Mouse (Mus musculus) cerebellum, postnatal 10 days (tissue): ENCODE results near the gene Apela.
"Not testable (repeated sequence)": the region's sequence is repeated elsewhere in the genome, so short reads cannot be mapped to it uniquely, and the experiment has no call there.

Experiments
- DNase-seq, 2 experiments: peaks; one replicate each; pipeline ENCODE4 v3.0.0; 2021; ENCODE audit warnings: mixed read lengths in 2 of 2

Apela gene

DNA sequence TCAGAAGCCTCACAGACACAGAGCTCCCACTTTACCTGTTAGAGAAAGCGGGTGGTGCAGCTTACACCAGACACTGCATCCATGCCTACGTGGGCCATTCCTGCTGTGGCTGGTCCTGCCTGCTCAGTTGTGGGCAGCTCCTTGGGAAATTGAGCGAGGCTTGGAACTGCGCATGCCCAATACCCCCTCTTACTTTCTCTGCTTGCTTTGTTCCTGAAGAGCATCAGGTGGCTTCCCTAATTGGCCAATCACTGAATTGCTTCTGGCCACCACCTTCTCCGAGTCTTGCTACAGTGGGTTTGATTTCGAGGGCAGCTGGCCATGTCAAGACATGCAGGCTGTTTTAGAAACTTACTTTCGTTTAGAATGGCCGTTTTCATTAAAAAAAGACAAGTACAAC lies 18.7 kb downstream of the Apela start, which contains the start of the genes Trim61 and Trim60:
Gene Trim61, minus strand, starts transcription at position 101 of the 400 bp plus-strand sequence.
Gene Trim60, minus strand, starts transcription at position 162 of the 400 bp plus-strand sequence.
- DNase-seq: no peak

DNA sequence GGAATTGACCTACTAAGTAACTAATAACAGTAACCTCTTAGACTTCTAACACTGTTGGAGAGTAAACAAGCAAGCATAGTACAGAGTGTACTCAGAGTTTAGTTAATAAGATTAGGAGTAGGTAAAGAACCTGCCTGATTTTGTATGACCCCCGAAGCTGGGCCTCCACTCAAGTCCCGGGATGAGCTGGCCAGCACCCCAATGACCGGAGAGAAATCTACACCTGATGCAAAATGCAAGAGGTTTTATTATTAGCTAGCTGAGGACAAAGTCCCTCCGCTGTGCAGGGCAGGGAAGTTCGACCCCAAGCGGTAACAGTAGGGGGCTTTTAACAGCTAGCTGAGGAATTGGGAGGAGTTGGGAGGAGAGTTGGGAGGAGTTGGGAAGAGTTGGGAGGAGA lies 29.5 kb downstream of the Apela start:
- DNase-seq: not testable (repeated sequence)

- no peak for DNase-seq
These were observed 38.2 kb downstream of the Apela start for GRCm38 (mm10) chr8:64998806-64999365.

DNA sequence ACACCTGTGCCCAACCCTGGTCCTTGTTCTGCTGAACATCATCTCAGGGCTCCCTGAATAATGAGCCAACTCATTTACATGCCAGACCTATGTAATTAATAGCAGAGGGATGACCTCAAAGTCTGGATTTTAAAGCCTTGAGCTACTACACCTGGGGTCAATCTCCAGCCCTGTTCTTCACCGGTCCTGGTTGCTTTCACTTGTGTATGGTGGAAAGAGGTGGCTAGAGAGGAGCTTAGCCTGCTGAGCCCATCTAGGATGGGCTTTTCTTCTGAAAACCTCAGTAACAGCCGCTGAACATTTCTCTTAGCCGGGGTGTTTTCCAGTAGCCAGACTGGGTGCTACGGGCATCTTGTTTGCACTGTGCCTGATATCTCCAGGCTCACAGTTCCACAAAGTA lies 49.4 kb downstream of the Apela start, which contains the start of gene Trim75:
Gene Trim75, minus strand, starts transcription at position 101 of the 400 bp plus-strand sequence.
- DNase-seq: no peak

- DNase-seq: peak; percentile 67 to 71
These were observed 53.8 kb downstream of the Apela start for GRCm38 (mm10) chr8:64983150-64983897.
